Mouse (Mus musculus): ENCODE measurements around the gene Gxylt2. TPM values are rescaled to one million over a fixed set of nuclear protein-coding genes. Genes with fewer than 3 reads are reported as not detected.

The Gxylt2 gene
- total and polyA plus RNA-seq, 3 experiments = 0.22 TPM; not detected in 2

DNA sequence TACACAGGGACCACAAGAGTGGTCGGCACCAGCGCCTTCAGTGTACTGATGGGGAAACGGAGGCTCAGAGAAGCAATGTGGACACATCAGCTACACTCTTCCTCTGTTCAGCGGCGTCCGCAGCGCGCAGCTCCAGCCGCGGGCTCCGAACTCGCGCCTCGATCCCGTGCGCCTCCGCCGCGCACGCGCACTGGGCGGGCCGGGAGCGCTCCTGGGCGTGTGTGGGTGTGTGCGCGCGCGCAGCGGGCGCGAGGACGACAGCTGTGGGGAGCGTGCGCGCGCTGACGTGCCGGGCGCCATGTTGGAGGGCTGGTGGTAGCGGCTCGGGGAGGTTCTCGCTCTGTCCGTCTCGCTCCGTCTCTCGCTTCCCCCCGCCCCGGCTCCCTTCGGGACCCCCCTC, 128.8 kb downstream of the Gxylt2 start, which contains the start of gene Ppp4r2:
Ppp4r2 (plus strand) TSS at position 268 of the 400 bp plus-strand sequence.
- peaks cover 33% of the 10 kb centered on the region for H3K36me3 ChIP-seq (replicated peaks)
- H3K4me3 ChIP-seq (ENCODE audit: low read depth, low read length) = peak within 1 kb of the TSS; percentile 82
- 0 out of 2 replicates have a peak, but pooled peaks cover 9% of the 10 kb centered on the region for H3K27me3 ChIP-seq (ENCODE audit: insufficient read depth, low read length)
- ATAC-seq (ENCODE audit: extremely low read depth, insufficient number of reproducible peaks, low FRiP score, poor library complexity, severe bottlenecking) = peak; percentile 61; the same call in 1 of the 2 replicates
- DNase-seq (ENCODE audit: low spot score) = peak; percentile 79
- TF ChIP-seq TAL1 (conservative IDR thresholded peaks at IDR 0.05; ENCODE audit: low read depth, low read length) (no peak), CTCF (IDR thresholded peaks at IDR 0.05; ENCODE audit: low read depth, low read length) (no peak), GATA2 (IDR thresholded peaks at IDR 0.05; ENCODE audit: borderline replicate concordance, low read depth, low read length) (no peak), POLR2AphosphoS5 (IDR thresholded peaks at IDR 0.05; ENCODE audit: insufficient replicate concordance, low read depth, low read length) (no peak), GATA1 (IDR thresholded peaks at IDR 0.05; ENCODE audit: borderline replicate concordance, low read length) (no peak)
- peaks cover 30% of the 10 kb centered on the region for H3K4me1 ChIP-seq (ENCODE audit: insufficient read depth, low read depth, low read length)
- H3K9me3 ChIP-seq (replicated peaks) = no peaks in the 10 kb centered on the region

DNA sequence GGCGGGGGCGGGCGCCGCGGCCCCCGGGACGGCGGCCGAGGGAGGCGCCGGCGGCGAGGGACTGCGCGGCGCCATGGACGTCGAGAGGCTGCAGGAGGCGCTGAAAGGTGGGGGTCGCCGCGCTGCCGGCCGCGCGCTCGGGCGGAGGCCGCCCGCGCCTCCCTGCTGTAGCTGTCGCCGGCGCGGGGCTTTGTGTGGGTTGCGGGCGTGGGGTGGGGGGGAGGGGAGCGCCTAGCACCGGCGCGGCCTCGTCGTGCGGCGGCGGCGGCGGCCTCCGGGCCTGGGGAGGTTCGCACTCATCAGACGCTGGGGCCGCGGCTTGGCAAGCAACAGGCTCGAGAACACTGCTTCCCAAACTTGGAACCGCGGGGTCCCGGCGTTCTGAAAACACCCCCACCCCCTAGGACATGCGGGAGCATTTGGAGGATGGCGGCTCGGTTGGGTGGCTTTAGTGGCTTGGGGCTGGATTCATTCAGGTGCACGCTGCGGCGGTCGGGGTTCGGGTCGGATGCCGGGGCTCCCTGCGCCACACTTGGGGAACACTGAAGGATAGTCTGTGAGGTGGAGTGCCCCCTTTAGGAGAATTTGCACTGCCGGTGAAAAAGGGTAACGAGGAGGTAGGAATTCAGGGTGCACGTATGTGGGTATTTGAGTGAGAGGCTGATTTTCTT, 129.4 kb downstream of the Gxylt2 start:
- ATAC-seq (ENCODE audit: extremely low read depth, insufficient number of reproducible peaks, low FRiP score, poor library complexity, severe bottlenecking) = peak; percentile 48
- peak; percentile 45 for DNase-seq (ENCODE audit: low spot score)
- Histone ChIP-seq H3K4me1 (ENCODE audit: insufficient read depth, low read depth, low read length) (peaks cover 32% of the 10 kb centered on the region), H3K4me3 (ENCODE audit: low read depth, low read length) (peak overlapping the region; percentile 82), H3K36me3 (replicated peaks) (peaks cover 39% of the 10 kb centered on the region), H3K27me3 (ENCODE audit: insufficient read depth, low read length) (0 out of 2 replicates have a peak, but pooled peaks cover 9% of the 10 kb centered on the region), H3K9me3 (replicated peaks) (no peaks in the 10 kb centered on the region)
- TF ChIP-seq GATA2 (IDR thresholded peaks at IDR 0.05; ENCODE audit: borderline replicate concordance, low read depth, low read length) (no peak), TAL1 (conservative IDR thresholded peaks at IDR 0.05; ENCODE audit: low read depth, low read length) (no peak), POLR2AphosphoS5 (IDR thresholded peaks at IDR 0.05; ENCODE audit: insufficient replicate concordance, low read depth, low read length) (no peak), CTCF (IDR thresholded peaks at IDR 0.05; ENCODE audit: low read depth, low read length) (no peak), GATA1 (IDR thresholded peaks at IDR 0.05; ENCODE audit: borderline replicate concordance, low read length) (no peak)

DNA sequence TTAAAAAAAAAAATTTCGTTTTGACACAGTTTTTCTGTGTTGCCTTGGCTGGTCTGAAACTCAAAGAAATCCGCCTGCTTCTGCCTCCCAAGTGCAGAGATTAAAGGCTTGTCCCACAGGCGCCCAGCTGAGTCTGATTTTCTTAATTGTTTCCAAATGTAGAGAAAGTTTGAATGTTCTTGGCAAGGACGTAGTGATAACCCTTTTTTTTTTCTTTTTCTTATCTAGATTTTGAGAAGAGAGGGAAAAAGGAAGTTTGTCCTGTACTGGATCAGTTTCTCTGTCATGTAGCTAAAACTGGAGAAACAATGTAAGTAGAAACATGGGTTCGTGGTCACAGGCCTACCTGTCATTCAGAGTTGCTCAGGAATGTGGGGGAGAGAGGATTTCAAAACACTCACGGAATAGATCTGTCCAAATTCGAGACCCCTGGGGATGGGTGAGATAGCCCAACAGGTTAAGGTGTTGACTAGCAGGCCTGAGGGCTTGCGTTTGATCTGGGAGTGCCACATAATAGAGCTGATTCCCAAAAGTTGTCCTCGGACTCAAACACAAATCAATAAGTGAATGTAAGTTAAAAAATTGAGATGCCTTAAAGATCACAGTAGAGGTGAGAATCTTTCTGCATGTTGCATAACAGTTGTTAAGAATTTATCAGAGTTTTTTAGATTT, 130.1 kb downstream of the Gxylt2 start:
- peaks cover 45% of the 10 kb centered on the region for H3K36me3 ChIP-seq (replicated peaks)
- DNase-seq (ENCODE audit: low spot score) = no peak

DNA sequence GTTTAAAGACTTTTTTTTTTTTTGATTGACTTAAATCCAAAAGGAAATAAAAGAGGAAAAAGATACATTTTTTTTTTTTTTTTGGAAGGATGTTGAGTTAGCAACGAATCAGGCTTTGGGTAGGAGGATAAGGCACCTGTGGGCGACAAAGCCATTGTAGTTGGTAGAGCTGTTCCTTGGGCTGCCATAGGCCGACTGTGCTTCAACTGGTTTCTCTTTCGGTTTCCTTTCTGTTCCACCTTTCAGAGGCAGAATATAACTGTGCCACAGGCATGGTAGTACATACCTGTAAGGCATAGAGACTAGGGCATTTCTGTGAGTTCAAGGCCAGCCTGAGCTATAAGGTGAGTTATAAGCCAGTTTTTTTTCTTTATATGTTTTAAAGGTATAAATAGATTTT, 140.5 kb downstream of the Gxylt2 start:
- DNase-seq (ENCODE audit: low spot score) (no peak), ATAC-seq (ENCODE audit: extremely low read depth, insufficient number of reproducible peaks, low FRiP score, poor library complexity, severe bottlenecking) (no peak)
- H3K36me3 ChIP-seq (replicated peaks) = peaks cover 83% of the 10 kb centered on the region
- H3K4me1 ChIP-seq (ENCODE audit: insufficient read depth, low read depth, low read length) = peaks cover 11% of the 10 kb centered on the region; the same call in 1 of the 2 replicates
- H3K9me3 ChIP-seq (replicated peaks) = no peaks in the 10 kb centered on the region
- TF ChIP-seq GATA1 (IDR thresholded peaks at IDR 0.05; ENCODE audit: borderline replicate concordance, low read length) (no peak), POLR2AphosphoS5 (IDR thresholded peaks at IDR 0.05; ENCODE audit: insufficient replicate concordance, low read depth, low read length) (no peak), GATA2 (IDR thresholded peaks at IDR 0.05; ENCODE audit: borderline replicate concordance, low read depth, low read length) (no peak), CTCF (IDR thresholded peaks at IDR 0.05; ENCODE audit: low read depth, low read length) (no peak), TAL1 (conservative IDR thresholded peaks at IDR 0.05; ENCODE audit: low read depth, low read length) (no peak)
- no peaks in the 10 kb centered on the region for H3K27me3 ChIP-seq (ENCODE audit: insufficient read depth, low read length)
- no peak overlapping the region for H3K4me3 ChIP-seq (ENCODE audit: low read depth, low read length)

More for the DNA sequence above, 130.1 kb downstream of the Gxylt2 start:
- ATAC-seq (ENCODE audit: extremely low read depth, insufficient number of reproducible peaks, low FRiP score, poor library complexity, severe bottlenecking) = no peak
- H3K4me3 ChIP-seq (ENCODE audit: low read depth, low read length) = peak overlapping the region; percentile 82
- H3K27me3 ChIP-seq (ENCODE audit: insufficient read depth, low read length) = 0 out of 2 replicates have a peak, but pooled peaks cover 4% of the 10 kb centered on the region
- peaks cover 32% of the 10 kb centered on the region for H3K4me1 ChIP-seq (ENCODE audit: insufficient read depth, low read depth, low read length)
- no peak for TF ChIP-seq CTCF (IDR thresholded peaks at IDR 0.05; ENCODE audit: low read depth, low read length)
- no peak for TF ChIP-seq TAL1 (conservative IDR thresholded peaks at IDR 0.05; ENCODE audit: low read depth, low read length)
- no peak for TF ChIP-seq POLR2AphosphoS5 (IDR thresholded peaks at IDR 0.05; ENCODE audit: insufficient replicate concordance, low read depth, low read length)
- no peak for TF ChIP-seq GATA1 (IDR thresholded peaks at IDR 0.05; ENCODE audit: borderline replicate concordance, low read length)
- TF ChIP-seq GATA2 (IDR thresholded peaks at IDR 0.05; ENCODE audit: borderline replicate concordance, low read depth, low read length) = no peak
- no peaks in the 10 kb centered on the region for H3K9me3 ChIP-seq (replicated peaks)

DNA sequence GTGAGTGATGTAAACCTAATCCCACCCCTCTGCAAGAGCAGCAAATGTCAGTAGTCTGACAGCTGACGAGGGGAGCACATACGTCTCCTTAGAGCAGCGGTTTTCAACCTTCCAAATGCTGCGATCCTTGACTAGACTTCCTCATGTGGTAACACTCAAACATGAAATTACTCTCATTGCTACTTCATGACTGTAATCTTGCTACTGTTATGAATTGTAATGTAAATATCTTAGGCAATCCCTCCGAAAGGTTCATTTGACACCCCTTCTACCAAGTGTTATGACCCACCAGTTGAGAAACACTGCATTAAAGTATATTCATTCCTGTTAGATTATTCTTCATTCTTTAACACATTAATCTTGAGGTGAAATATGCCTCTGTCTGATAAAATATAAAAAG, 142.7 kb downstream of the Gxylt2 start:
- H3K4me3 ChIP-seq (ENCODE audit: low read depth, low read length) = no peak overlapping the region
- H3K27me3 ChIP-seq (ENCODE audit: insufficient read depth, low read length) = no peaks in the 10 kb centered on the region
- H3K4me1 ChIP-seq (ENCODE audit: insufficient read depth, low read depth, low read length) = peaks cover 8% of the 10 kb centered on the region; the same call in 1 of the 2 replicates
- no peaks in the 10 kb centered on the region for H3K9me3 ChIP-seq (replicated peaks)
- DNase-seq (ENCODE audit: low spot score) (no peak), ATAC-seq (ENCODE audit: extremely low read depth, insufficient number of reproducible peaks, low FRiP score, poor library complexity, severe bottlenecking) (no peak)
- peaks cover 83% of the 10 kb centered on the region for H3K36me3 ChIP-seq (replicated peaks)
- TF ChIP-seq GATA1 (IDR thresholded peaks at IDR 0.05; ENCODE audit: borderline replicate concordance, low read length) (no peak), GATA2 (IDR thresholded peaks at IDR 0.05; ENCODE audit: borderline replicate concordance, low read depth, low read length) (no peak), TAL1 (conservative IDR thresholded peaks at IDR 0.05; ENCODE audit: low read depth, low read length) (no peak), CTCF (IDR thresholded peaks at IDR 0.05; ENCODE audit: low read depth, low read length) (no peak), POLR2AphosphoS5 (IDR thresholded peaks at IDR 0.05; ENCODE audit: insufficient replicate concordance, low read depth, low read length) (no peak)
